Mouse (Mus musculus) neutrophil, adult 5-6 weeks (primary cell): ENCODE results near the gene Ift122. TPM values are rescaled to one million over a fixed set of nuclear protein-coding genes. Genes with fewer than 3 reads are reported as not detected.
A peak's percentile ranks its signal among the peaks of the same experiment; 100 is the strongest.

Source experiments
- ATAC-seq: fragments of 151-379, 151-347 bp; 2 replicates; pipeline ENCODE4 v1.8.0; 2017; ENCODE audit warnings: mild to moderate bottlenecking, moderate TSS enrichment; ENCODE audit not compliant: insufficient number of reproducible peaks, poor library complexity, low FRiP score, severe bottlenecking; ENCODE audit errors: extremely low read depth
- total RNA-seq: library from RNA; stranded (forward); fragments of 200-1000 nt; gene quantifications from 2 replicates; pipeline ENCODE4 v1.2.3, GENCODE M21; 2017

Ift122 gene
- total RNA-seq, result 1.6 and 2.8 TPM in 2 replicates

DNA sequence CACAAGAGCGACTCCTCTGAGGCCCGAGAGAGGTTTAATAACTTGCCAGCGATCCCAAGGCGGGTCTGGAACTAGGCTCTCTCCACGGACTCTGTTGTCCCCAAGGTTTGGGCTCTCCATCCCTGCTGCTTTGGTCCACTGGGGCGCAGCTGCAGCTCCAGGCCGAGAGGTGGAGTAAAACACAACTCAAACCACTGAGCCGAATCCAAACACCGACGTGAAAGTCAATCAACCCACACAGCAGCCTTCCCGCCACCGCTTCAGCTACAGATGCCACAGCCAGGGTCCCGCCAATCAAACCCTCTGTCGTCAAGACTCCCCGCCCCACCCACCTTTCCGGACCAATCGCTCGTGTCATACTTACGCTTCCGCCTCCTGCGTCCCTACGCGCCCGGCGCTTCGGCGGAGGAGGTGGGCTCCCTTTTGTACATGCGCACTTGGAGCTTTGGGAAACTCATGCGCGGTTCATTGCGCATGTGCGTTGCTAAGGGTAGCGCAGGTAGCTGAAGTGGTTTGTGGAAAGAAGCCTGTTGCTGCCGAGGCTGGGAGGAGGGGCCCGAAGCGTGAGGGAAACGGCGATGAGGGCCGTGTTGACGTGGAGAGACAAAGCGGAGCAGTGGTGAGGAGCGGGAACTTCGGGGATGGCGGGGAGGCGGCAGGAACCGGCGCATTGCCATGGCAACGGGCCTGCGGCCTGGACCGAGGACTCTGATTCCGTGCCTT, at the start of gene Ift122, which contains the start of gene Mbd4:
TSS of gene Ift122 (plus strand) at position 380 of the 723 bp plus-strand sequence.
TSS of gene Mbd4 (minus strand) at position 281 of the 723 bp plus-strand sequence.
- peak; percentile 97 for ATAC-seq

DNA sequence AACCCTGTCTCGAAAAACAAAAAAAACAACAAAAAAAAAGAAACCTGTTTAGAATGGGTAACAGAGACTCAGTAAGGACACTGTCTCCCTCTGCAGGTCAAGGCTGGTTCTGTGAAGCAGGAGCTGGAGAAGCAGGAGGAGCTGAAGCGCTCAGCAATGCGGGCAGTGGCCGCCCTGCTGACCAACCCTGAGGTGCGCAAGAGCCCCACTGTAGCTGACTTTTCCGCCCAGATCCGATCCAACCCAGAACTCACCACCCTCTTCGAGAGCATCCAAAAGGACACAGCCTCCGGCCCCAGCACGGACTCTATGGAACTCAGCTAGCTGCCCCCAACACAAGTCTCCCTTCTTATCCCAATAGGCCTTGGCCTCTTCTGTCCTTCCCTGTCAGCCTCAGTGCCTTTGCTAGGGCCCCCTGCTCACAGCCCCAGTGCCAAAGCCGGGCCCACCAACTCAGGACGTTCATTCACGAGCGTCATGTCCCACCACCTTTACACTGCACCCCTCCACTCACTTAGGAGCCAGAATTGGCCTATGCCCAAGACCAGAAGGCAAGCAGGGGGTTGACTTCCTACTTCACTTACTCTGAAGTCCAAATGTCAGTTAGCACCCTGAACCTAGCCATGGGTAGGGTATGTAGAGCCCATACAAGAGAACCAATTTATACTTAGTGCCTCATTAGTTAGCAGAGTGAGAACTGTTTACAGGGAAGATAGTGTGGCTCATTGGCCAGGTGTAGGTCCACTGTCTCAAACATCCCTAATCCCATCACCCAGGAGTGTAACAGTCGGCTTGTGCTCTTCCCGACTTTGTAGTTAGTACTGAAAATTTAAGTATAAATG, 49.5 kb upstream of the Ift122 start:
- peak; percentile 44; the same call in 1 of the 2 replicates for ATAC-seq

DNA sequence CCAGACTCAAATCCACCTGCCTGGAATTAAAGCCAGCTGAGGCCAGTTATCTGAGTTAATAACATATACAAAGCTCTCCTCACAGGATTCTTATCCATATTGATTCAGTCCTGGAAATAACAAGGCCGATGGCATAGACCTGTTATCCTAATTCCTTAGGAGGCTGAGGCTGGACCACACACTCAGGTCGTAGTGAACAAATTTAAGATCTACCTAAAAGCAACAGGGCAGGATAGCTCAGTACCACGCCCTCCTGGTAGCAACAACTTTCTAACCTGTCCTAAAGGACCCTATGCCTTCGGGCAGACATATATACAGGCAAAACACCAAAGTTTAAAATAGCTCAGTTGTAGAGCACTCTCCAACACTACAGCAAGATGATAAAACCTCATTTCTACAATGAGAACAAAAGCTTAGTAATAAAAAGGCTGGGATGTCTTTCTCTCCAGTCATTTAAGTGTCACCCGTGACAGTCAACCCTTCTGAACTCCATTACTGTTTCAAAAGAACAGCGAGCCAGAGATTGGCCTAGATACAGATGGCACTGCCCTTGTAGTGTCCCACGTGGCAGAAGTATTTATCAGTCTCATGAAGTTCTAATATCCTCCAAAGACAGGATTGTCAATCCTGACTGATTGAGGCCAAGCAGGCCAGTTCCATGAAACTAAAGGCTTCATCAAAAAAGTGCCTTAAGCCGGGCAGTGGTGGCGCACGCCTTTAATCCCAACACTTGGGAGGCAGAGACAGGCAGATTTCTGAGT, 48.7 kb upstream of the Ift122 start:
- no peak for ATAC-seq

DNA sequence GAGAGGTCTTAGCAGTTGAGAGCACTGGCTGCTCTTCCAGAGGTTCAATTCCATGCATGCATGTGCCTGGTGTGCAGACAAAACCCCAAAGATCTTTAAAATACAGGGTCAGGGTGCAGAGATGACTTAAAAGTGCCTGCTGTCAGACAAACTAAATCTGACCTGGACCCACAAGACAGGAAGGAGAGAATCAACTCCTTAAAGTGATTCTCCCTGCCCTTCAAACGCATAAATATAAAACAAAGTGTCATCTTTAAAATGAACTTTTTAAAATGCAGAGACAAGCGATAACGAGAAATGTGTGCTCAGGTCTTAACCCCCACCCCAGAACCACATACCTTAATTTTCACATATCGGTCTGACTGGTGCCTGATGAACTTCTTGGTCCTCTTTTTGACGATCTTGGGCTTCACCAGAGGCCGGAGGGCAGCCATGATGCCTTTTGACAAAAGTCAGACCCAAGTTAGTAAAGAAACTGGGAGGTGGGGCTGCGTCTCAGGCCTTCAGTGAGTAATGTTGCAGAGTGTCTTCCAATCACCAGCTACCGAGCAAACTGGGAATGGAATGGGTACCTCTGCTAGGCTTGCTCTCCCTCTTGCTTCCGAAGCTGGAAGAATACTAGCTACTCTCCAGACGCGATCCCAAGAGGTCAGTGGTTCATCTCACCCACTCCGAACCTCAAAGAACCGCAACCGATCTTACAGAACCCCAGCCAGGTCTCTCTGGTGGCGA, 45.6 kb upstream of the Ift122 start:
- ATAC-seq, result no peak

DNA sequence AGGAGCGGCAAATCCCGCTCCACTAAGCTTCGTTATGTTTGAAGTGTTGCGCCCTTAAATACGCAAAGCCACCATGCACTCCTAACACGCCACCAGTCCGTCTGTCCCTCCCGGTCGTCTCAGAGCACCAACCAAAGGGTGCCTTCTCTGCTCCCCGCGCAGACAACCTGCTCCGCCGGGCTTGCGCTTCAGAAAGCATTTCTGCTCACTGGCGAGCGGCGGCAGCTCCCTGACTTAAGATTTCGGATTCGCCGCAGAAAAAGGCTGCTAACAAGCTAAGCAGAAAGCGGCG, 45.1 kb upstream of the Ift122 start:
- ATAC-seq, result no peak

DNA sequence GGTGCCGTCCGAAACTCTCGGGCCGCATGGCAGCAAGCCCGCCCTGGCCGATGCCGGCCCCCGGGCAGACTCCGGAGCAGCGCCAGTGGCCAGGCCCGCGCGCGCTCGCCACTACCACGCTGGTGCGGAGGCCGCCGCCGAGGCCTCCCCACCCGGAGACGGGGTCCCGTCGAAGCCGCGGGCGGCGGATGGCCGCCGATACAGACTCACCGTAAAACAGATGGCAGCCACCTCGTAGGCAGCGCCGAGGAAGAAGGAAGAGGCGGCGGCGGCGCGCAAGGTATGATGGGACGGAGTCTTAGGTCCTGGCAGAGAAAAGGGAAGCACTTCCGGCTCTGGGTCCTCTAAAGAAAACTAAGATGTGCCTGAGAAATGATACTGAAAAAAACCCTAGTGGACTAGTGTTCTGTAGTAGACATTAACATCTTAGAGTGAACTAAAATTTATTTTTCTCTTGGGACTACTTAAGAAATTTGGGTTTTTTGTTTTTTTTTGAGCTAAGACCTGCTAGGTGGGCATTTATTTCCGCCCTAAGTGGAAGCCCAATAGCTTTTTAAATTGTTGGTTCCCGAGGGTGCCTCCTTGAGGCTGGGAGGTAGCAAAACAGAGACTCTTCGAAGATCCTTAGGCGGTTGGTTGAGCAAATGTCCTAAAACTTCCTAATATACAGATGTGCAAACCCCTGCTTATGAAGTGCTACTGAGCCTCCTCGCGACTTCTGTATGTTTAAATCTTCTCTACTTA, 44.6 kb upstream of the Ift122 start, which contains the start of gene Rpl32:
TSS of gene Rpl32 (minus strand) at position 260 of the 744 bp plus-strand sequence.
- ATAC-seq, result peak; percentile 91

DNA sequence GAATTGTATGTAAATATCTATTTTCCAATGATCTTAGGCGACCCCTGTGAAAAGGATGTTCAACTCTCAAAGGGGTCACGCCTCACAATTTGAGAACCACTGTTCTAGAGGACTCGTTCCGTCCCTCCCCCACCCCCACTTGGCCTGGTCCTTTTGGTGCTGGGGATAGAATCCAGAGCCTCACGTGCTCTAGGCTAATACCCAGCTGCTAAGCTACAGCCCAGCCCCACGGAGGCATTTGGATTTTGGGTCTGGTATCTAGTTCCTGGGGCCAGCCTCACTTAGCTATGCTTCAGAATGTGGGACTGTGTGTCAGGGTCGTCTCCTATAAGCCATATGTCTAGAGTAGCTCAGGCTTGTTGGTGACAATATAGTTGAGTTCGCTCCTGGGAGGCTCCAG, 41.7 kb upstream of the Ift122 start:
- no peak for ATAC-seq

DNA sequence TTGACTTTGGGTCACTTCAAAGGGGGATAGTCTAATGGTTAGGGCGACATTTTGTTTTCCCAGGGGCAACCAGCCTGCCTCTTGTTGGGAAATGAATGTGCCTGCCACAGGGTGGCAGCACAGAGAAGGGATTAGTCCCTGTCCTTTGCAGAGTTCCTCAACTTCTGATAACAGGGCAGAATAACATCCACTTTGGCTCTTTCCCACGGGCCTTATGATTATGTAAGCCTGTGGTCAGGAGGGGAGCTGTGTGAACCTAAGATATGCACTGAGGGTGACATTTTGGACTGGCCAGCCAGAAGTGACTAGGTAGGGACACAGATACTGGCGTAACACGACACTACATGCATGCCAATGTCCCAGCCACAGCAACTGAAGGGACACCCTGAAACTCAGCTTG, 39.2 kb upstream of the Ift122 start:
- peak; percentile 66 for ATAC-seq

DNA sequence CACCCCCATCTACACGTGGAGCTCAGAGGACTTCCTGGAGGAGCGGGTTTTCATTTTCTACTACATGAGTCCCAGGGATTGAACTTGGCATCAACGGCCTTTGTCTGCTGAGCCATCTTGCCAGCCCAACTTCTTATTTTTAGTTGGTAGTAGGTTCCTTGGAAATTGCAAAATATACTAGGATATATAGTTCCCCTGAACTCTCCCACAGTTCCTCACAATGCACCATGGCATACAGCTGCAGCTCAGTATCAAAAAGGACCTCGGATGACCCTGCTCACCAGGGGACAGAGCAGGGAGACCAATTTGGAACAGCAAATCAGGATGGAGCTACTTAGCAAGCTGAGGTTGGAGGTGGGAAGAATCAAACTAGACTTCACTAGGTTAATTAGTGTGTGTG, 38.2 kb upstream of the Ift122 start:
- ATAC-seq, result no peak

DNA sequence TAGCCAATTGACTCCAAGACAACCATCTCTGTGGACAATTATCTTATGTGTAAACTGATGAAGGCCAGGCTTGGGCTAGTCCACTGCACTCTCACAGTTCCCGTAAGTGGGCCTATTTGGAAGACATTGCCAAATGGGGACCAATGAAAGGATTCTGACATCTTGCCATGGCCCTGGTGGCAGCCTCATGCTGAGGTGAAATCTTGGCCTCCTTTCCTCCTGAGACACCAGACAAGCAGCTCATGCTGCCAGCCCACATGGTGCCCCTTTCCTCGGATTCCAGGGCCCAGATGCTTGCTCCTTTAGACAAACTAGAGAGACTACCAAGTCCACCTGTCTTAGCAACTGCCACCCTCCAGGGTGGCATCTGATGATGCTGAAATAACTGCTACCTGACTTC, 35.1 kb upstream of the Ift122 start:
- no peak for ATAC-seq

DNA sequence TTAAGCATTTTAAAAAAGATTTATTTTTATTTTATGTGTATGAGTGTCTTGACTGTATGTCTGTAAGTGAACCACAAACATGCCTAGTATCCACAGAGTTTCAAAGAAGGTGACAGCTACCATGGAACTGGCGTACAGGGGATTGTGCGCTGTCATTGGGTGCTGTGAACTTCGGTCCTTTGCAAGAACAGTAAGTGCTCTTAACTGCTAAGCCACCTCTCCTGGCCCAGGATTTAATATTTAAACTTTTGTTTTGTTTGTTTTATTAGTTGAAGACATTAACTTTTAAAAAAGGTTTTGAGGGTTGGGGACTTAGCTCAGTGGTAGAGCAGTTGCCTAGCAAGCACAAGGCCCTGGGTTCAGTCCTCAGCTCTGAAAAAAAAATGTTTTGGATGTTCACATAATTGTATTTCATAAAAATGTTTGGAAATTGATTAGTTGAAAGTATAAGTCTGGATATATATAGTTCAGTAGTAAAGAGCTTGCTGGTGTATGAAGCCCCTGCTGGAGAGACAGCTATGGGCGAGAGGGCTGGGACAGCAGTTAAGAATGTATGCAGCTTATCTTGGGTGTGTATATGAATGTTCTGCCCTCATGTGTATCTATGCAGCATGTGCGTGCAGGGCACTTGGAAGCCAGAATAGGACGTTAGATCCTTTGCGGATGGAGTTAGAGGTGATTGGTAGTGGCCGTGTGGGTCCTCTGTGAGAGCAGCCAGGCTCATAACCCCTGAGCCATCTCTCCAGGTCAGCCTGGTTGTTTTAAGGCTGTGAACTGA, 31.9 kb upstream of the Ift122 start:
- no peak for ATAC-seq

DNA sequence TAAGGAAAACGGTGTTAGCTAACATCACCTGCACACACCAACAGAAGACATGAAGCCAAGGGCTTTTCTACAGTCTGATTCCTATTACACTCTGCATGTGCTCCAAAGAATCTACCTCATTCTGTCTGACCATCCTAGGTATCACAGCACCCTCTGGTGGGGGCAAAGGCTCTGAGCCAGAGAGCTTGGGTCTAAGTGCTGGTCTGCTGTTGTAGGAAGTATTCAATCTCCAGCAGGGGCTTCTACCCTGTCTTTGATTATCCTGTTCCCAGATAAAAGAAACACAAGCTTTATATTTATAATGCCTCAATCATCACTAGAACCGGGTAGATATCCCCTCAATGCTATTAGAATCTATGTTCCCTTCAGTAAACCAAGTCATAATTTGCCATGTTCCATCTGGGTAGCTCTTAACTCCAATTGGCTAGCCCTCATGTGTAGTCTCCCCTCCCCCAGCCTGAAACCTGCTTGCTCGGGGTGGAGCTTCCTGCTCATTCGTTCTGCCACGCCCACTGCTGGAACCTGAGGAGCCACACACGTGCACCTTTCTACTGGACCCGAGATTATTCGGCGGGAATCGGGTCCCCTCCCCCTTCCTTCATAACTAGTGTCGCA, 29.3 kb upstream of the Ift122 start:
- ATAC-seq, result peak; percentile 97

DNA sequence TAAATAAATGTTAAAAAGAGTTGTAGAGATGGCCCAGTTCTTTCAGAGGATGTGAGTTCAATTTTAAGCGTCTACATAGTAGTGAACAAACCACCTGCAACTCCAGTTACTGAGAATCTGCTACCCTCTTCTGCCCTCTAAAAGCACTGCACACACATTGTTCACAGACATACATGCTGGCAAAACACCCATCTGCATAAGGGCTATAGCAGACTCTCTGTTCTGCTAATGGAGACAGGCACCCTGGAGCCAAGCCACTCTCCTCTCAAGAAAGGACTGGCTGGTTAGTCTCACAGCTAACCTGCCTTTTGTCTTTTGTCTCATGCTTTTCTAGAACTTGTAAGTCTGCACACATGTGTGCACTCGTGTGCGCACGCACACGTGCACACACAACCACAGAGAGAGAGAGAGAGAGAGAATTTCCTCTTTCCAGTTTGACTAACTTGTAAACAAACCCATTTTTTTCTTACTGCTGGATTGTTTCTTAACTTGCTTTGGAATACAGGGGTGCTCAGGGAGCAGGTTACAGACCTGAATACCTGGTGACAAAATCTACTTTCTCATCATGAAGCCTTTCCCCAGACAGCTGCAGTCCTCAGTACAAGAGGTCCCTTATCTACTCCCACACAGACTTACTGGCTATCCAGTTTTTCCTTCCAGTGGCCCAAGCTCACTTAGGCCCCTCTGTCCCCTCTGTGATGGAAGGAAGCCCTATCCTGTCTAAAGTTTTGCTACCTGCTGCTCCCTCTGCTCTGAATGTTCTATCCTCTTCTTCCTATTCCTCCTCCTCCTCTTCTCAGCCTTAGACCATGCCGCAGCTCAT, 22.3 kb upstream of the Ift122 start:
- ATAC-seq, result 0 out of 2 replicates have a peak, but pooled peaks have one; percentile 26

DNA sequence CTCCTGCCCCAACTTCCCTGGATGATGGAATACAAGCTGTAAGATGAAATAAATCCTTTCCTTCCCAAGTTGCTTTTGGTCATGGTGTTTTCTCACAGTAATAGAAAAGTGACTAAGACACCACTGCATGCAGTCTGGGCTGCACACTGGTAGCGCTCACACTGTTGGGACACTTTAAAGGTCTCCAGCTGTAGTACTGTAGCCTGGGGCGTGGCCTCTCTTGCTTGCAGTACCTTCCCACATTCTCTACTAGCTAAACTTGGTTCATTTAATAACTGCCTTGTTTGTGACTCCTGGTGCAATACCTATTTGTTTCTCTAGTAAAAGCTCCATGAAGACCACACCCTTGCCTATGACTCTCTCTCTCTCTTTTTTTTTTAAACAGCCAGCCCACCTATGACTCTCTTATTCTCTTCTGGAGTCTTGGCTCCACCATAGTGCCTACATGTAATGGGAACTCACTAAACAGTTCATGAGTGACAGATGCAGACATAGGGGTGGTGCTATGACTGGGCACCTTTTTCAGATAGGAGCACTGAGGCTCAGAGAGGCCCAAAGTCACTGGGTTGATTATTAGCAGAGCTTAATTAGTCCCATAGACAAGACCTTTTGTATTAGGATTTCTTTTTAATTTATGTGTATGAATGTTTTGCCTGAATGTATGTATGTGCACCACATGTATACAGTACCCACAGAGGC, 21.0 kb upstream of the Ift122 start:
- ATAC-seq, result no peak

DNA sequence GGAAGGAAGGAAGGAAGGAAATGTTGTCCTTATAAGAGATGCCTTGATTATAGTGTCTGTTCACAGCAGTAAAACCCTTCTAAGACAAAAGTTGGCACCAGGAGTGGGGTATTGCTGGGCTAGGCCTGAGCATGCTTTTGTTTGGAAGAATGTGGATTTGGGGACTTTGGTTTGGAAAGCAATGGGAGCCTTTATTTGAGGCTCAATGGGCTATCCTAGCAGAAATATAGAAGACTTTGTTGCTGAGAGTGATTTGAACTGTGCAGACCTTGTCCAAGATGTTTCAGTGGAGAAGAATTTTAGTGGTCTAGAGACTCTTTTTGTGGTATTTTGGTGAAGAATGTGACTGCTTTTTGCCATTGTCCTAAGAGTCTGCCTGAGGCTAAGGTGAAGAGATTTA, 19.4 kb upstream of the Ift122 start:
- no peak for ATAC-seq

DNA sequence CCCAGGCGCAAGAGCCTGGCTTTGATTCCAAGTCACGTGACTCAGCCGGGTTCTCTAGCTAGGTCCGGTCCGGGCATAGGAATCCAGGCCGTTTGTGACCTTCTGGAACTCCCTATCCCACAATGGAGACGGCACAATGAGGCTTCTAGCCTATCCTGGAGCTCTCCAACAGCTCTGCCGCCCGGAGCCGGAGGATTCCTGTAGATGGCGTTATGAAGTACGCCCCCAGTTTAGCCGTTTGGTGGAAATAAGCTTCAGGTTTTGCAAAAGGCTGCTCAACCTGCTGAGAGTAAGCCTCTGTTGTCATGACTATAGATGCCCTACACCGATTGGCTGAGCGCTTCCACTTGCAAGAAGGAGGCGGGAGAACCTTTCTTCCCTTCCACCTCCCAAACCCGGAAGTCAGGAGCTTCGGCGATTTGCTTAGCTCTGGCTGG, 15.1 kb upstream of the Ift122 start, which contains the start of gene Efcab12:
TSS of gene Efcab12 (minus strand) at position 252 of the 437 bp plus-strand sequence.
- ATAC-seq, result peak; percentile 66; the same call in 1 of the 2 replicates
